Mouse (Mus musculus) heart, postnatal 0 days (tissue): ENCODE measurements at regions not wholly inside any gene's neighbourhood (a gene's known extent, or its start where the extent isn't known, plus 50 kb on each side); places are given as distances from the start of the nearest gene placed in this dataset.

ENCODE experiments used
- CTCF ChIP-seq: IDR thresholded peaks from 2 replicates; pipeline ENCODE4 v1.5.1; 2016; ENCODE audit warnings: antibody characterized with exemption, control low read depth, low read depth
- EP300 ChIP-seq: IDR thresholded peaks from 2 replicates; pipeline ENCODE4 v1.6.1; 2016; ENCODE audit warnings: antibody characterized with exemption, low read depth

- no peak for TF ChIP-seq CTCF
- TF ChIP-seq EP300, result no peak
Observed at GRCm38 (mm10) chr15:59207976-59208375, 318.9 kb downstream of the Gm49356 start.
